Mouse (Mus musculus) spleen, adult 2 months (tissue): ENCODE measurements around the gene Sympk.
A peak's percentile ranks its signal among the peaks of the same experiment; 100 is the strongest.

Experiments
- CTCF ChIP-seq: fragments of 200-500 bp; IDR thresholded peaks from 2 replicates; pipeline ENCODE4 v1.5.1; 2011; ENCODE audit warnings: mild to moderate bottlenecking, inconsistent platforms; ENCODE audit not compliant: insufficient read depth, insufficient read length, insufficient replicate concordance; ENCODE audit errors: extremely low read depth
- POLR2A ChIP-seq: fragments of 200-500 bp; IDR thresholded peaks from 2 replicates; pipeline ENCODE4 v1.6.1; 2011; ENCODE audit warnings: low read depth, low read length, inconsistent platforms

DNA sequence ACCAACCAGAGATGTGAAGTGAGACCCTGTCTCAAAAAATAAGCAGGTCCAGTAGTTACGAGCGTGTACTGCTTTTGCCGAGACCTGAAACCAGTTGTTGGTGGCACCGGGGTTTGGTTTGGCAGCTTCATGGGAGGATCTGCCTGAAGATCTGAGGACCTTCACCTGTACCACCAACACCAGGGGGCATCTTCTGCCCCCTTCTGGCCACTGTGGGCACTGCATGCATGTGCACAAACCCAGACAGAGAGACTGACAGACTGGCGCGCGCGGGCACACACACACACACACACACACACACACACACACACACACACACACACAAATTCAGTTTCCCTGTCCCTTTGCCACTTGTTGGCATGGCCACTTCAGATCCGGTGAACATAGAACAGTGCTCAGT lies 49.3 kb downstream of the Sympk start:
- TF ChIP-seq CTCF (0 out of 2 replicates have a peak, but pooled peaks have one; percentile 10), POLR2A (no peak)
